Mouse (Mus musculus) spleen, postnatal 14 days (tissue): ENCODE measurements around the gene Fbxl5.
A peak's percentile ranks its signal among the peaks of the same experiment; 100 is the strongest.

ENCODE experiments used
- DNase-seq, 2 experiments: peaks; one replicate each; pipeline ENCODE4 v3.0.0; 2021 to 2022; ENCODE audit warnings: low spot score in 2 of 2

Fbxl5 gene

GRCm38 (mm10) chr5:43821538-43821937 is at the start of gene Fbxl5:
Gene Fbxl5 (minus strand): TSS chr5:43821638.
- no peak for DNase-seq

- peak in 1 of 2 experiments; percentile 30 for DNase-seq
Measured at GRCm38 (mm10) chr5:43868711-43869600, 47.5 kb upstream of the Fbxl5 start.

DNA sequence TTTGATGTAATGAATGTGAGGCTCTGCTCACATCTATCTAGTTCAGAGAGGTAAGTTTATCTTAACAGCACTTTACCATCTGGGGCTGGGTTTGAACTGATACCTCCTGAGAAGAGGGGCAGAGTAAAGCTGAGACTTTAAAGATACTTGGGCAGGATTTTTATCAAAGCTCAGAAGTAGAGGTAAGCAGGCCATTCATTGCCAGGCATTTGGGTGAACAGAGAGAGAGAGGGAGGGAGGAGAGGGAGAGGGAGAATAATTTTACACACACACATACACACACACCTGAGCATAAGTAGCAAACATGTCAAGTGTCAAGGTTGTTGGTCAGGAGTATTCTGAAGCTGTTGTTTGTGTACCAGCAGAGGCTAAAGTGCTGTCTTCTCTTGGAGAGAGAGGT is 46.8 kb upstream of the Fbxl5 start, which contains the start of gene Cd38:
Gene Cd38, plus strand, starts transcription at position 301 of the 400 bp plus-strand sequence.
- DNase-seq, result no peak

- DNase-seq, result no peak
Measured at GRCm38 (mm10) chr5:43865316-43865715, 43.9 kb upstream of the Fbxl5 start.

DNA sequence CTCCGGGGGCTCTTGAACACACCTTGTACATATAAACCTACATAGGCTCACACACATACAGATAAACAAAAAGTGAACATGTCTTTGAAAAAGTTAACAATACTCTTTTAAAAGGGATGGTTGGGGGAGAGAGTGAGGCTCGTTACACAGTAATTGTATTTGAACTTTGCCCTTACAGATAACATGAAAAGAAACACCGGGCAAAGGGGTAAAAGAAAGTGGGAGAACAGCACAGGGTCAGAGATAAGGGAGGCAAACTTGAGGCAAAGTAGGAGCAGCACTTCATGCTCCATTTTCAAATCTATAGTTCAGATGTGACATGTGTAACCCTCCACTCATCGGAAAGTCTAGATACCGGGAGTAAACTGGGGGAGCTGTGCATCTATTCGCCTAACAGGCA is 42.2 kb upstream of the Fbxl5 start:
- DNase-seq, result no peak

- DNase-seq, result no peak
Measured at GRCm38 (mm10) chr5:43860670-43861431, 39.4 kb upstream of the Fbxl5 start.

DNA sequence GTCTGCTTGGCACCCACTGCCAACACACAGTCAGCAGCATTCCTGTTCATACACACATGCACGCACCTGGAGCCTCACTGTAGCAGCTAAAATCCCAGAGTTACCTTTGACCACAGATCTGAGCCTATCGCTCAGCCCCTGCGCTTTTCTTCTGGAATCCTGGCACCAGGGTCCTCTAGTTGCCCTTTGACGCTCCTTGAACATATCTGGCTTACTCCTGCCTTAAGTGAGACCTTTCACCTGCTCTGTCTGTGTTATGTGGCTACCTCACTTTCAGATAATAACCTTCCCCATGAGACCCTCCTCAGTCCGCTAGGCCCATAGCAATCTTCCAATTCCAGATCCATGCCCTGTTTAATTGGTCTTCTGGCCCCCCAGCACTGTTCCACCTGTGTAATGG is 38.7 kb upstream of the Fbxl5 start:
- no peak for DNase-seq

GRCm38 (mm10) chr5:43859663-43860062 is 38.2 kb upstream of the Fbxl5 start:
- DNase-seq, result no peak

GRCm38 (mm10) chr5:43855769-43856168 is 34.3 kb upstream of the Fbxl5 start:
- DNase-seq, result no peak

DNA sequence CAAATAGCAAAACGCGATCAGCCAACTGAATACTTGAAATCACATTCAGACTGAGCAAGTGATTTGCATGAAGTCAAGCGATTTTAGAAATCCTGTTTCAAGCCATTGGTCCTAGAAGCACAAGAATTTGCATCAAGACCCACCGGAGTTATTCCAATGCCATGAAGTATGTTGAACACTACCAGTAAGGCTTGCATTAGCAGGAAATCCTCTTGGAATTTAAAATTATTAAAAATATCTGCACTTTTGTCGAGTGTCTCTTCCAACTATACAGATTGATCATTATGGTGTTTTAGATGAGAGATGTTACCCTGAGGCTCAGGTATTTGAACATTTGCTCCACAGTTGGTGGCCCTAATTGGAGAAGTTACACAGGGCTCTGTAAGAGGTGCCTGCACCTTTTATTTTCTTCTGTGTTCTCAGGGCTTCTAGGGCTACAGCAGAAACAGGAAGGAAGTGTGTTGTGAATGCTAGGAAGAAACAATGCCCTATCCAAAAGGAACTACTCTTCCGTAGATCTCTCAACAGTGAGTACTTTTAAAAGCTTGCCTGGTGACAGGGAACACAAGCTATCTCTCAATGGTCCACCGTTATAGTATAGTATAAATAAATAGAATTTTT is 32.5 kb upstream of the Fbxl5 start:
- no peak for DNase-seq

DNA sequence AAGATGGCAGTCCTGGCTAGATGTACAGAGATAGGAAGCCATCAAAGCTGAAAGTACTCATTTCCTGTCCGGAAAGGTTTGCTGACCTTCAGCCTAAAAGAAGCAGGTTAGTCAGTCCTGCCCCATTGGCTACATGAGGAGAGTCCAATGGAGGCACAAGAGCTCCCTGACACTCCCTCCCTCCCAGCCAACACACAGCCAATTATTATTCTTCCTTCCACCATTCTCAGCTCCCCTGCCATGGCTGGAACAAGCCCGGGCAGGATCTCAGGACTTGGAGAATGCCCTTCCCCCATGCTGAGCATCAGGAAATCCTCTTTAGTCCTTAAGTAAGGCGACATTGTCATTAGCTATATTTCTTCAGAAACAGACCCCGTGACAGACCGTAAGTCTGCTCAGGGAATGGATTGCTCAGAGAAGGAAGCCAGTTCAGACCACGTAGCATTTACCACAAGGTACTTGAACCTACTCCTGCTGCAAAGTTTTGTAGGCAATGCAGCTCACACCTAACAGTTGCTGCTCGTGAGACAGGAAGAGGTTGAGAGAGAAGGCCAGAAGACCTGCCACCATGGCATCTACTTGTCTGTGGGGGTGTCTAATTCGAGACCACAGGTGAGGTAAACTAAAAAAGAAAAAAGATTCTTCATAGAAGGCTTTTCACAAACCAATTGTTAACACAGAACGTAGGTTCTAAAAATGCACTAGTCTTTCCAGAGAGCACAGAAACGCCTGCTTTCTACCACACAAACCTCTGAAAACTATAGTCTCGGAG is 31.8 kb upstream of the Fbxl5 start:
- no peak for DNase-seq

GRCm38 (mm10) chr5:43848275-43848674 is 26.8 kb upstream of the Fbxl5 start:
- no peak for DNase-seq

DNA sequence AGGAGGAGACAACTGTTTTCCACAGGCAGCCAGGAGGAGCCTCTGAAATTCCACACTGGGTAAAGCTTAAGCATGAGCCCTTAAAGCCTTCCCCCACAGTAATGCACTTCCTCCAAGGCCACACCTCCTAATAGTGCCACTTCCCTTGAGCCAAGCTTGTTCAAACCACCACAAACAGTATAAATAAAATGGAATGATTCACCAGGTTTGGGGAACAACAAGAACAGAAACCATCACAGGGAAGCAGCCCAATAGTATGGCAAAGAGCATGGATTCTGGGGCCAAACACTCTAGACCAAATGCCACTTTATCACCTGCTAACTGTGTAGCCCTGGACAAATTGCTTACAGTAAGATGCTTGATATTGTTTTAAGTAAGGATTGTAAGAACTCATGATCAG is 26.1 kb upstream of the Fbxl5 start:
- DNase-seq, result no peak

DNA sequence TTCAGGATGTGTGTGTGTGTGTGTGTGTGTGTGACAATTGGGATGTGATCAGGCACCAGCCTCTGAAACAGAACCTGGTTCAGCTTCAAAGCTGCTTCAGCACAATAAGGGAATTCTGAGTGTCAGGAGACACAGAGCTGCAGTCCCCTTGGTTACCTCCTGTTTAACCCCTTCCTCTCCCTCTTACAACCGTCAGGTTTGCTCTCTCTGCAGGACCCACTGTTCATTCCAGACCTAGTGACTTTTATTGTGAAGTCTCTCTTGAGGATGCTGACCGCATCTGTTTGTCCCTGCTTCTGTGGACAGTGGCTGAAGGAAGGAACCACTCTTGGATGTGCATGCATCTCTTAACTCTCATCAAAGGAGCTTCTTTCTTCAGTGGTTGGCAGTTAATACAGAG is 24.8 kb upstream of the Fbxl5 start:
- no peak for DNase-seq

- no peak for DNase-seq
Measured at GRCm38 (mm10) chr5:43845646-43846045, 24.2 kb upstream of the Fbxl5 start.

GRCm38 (mm10) chr5:43845083-43845482 is 23.6 kb upstream of the Fbxl5 start:
- no peak for DNase-seq

DNA sequence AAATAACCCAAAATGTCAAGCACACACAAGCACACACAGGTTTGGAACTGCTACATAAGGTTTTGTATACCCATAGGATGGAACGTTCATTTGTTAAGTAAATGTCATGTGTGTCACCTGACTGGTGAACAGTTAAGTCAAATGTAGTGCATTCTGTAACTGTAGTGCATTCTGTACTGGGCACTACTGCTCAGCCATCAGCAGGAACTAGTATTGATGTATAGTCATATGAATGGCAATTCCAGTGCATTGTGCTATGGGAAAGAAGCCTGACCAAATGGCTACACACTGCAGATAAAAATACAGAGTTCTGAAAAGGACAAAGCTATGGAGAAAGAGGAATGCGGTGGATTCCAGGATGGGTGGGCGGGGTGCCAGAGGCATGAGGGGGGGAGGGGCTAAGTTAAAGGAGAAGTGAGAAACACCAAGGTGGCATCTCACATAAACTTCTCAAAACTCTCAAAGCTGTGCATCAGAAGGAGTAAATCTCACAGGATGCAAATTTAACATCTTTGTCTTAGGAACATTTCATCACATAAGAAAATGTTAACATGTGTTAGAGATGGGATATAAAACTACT is 21.2 kb upstream of the Fbxl5 start:
- DNase-seq, result no peak

DNA sequence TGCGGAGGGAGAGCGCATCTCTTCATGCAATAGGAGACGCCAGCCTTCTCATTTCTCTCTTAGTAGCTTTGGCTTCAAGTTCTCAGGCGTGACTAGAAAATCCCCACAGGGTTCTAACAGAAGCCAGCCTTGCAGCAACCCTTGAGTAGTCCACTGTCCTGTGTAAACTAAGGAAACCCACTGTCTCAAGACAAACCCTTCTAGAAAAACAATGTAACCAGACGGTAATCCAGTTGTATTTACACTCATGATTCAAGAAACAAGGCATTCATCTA is 20.5 kb upstream of the Fbxl5 start:
- DNase-seq, result no peak

DNA sequence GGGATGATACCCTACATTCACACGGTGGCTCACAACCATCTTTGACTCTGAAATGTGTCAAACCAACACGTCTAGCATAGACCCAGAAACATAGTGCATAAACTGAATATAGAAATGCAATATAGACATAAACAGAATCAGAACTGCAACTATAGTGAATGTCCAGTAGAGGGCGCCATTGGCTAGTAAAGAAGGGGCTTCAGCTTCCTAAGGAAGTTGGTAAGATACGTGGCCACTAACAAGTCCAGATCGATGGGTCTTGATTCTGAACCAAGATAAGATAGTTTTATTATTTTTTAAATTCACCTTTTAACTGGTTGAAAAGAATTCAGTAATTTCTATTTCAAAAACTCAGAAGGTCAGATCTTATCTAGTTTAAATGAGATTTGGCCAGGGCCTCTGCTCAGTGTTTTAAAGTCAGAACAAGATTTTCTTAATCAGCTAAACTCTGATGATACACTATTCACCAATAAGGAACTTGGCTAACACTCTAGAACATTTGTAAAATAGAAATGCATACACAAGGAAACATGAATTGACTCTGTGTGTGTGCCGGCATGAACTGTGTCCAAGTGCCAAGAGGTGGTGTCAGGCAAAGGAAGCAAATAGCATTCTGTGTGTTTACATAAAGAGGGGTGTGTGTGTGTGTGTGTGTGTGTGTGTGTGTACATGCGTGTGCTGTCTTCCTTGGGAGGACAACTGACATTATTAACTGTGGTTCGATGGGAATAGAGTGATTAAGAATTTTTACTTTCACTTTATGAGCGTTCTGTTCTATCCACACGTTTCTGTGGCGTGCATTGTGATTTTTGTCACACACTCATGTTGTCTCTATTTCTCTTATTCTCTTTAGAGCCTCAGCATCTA is 19.9 kb upstream of the Fbxl5 start:
- DNase-seq, result peak in 1 of 2 experiments; percentile 53

GRCm38 (mm10) chr5:43837372-43837771 is 15.9 kb upstream of the Fbxl5 start:
- peak in 1 of 2 experiments; percentile 60 for DNase-seq

- DNase-seq, result no peak
Measured at GRCm38 (mm10) chr5:43836590-43836989, 15.2 kb upstream of the Fbxl5 start.
